Mouse (Mus musculus): ENCODE measurements around the gene Cdc42ep4.

GRCm38 (mm10) chr11:113778733-113779679 lies 27.3 kb upstream of the Cdc42ep4 start:
- TF ChIP-seq CTCF (IDR thresholded peaks at IDR 0.05; ENCODE audit: borderline replicate concordance, insufficient read depth, low read length) (no peak), POLR2A (IDR thresholded peaks at IDR 0.05; ENCODE audit: low read depth, low read length) (no peak)

All from embryonic fibroblast, embryonic 13.5 days (primary cell).